Mouse (Mus musculus): ENCODE data around the gene Gpatch1. TPM values are rescaled to one million over a fixed set of nuclear protein-coding genes. Genes with fewer than 3 reads are reported as not detected.
"Not testable (repeated sequence)": the region's sequence is repeated elsewhere in the genome, so short reads cannot be mapped to it uniquely, and the experiment has no call there.

The Gpatch1 gene
- total RNA-seq, 2 experiments from 2014 or later: 26.2 to 39.3 TPM

GRCm38 (mm10) chr7:35333231-35333651 lies 15.0 kb upstream of the Gpatch1 start:
- peak; percentile 8; the same call in 1 of the 2 replicates for ATAC-seq (replicated peaks; ENCODE audit: low FRiP score, low TSS enrichment, poor library complexity, severe bottlenecking)

- no peak for ATAC-seq (replicated peaks; ENCODE audit: low FRiP score, low TSS enrichment, poor library complexity, severe bottlenecking)
Measured at GRCm38 (mm10) chr7:35331590-35331989, 13.3 kb upstream of the Gpatch1 start.

GRCm38 (mm10) chr7:35322732-35323420 lies 4.6 kb upstream of the Gpatch1 start:
- ATAC-seq (replicated peaks; ENCODE audit: low FRiP score, low TSS enrichment, poor library complexity, severe bottlenecking): no peak

GRCm38 (mm10) chr7:35322161-35322560 lies 3.9 kb upstream of the Gpatch1 start:
- ATAC-seq (replicated peaks; ENCODE audit: low FRiP score, low TSS enrichment, poor library complexity, severe bottlenecking): no peak

GRCm38 (mm10) chr7:35319755-35320154 lies 1.5 kb upstream of the Gpatch1 start:
- ATAC-seq (replicated peaks; ENCODE audit: low FRiP score, low TSS enrichment, poor library complexity, severe bottlenecking): no peak

GRCm38 (mm10) chr7:35319221-35319620 lies 981 bp upstream of the Gpatch1 start:
- ATAC-seq (replicated peaks; ENCODE audit: low FRiP score, low TSS enrichment, poor library complexity, severe bottlenecking): not testable (repeated sequence)

GRCm38 (mm10) chr7:35314156-35314555 lies 4.1 kb downstream of the Gpatch1 start:
- no peak for ATAC-seq (replicated peaks; ENCODE audit: low FRiP score, low TSS enrichment, poor library complexity, severe bottlenecking)

GRCm38 (mm10) chr7:35311214-35311613 lies 7.0 kb downstream of the Gpatch1 start:
- ATAC-seq (replicated peaks; ENCODE audit: low FRiP score, low TSS enrichment, poor library complexity, severe bottlenecking): no peak

- ATAC-seq (replicated peaks; ENCODE audit: low FRiP score, low TSS enrichment, poor library complexity, severe bottlenecking): no peak
Measured at GRCm38 (mm10) chr7:35300792-35301191, 17.4 kb downstream of the Gpatch1 start.

GRCm38 (mm10) chr7:35299656-35300055 lies 18.6 kb downstream of the Gpatch1 start:
- ATAC-seq (replicated peaks; ENCODE audit: low FRiP score, low TSS enrichment, poor library complexity, severe bottlenecking): no peak

GRCm38 (mm10) chr7:35297886-35298285 lies 20.4 kb downstream of the Gpatch1 start:
- no peak for ATAC-seq (replicated peaks; ENCODE audit: low FRiP score, low TSS enrichment, poor library complexity, severe bottlenecking)

GRCm38 (mm10) chr7:35295631-35296030 lies 22.6 kb downstream of the Gpatch1 start:
- ATAC-seq (replicated peaks; ENCODE audit: low FRiP score, low TSS enrichment, poor library complexity, severe bottlenecking): no peak

GRCm38 (mm10) chr7:35293464-35293863 lies 24.8 kb downstream of the Gpatch1 start:
- no peak for ATAC-seq (replicated peaks; ENCODE audit: low FRiP score, low TSS enrichment, poor library complexity, severe bottlenecking)

- ATAC-seq (replicated peaks; ENCODE audit: low FRiP score, low TSS enrichment, poor library complexity, severe bottlenecking): no peak
Measured at GRCm38 (mm10) chr7:35278933-35279332, 39.3 kb downstream of the Gpatch1 start.

- no peak for ATAC-seq (replicated peaks; ENCODE audit: low FRiP score, low TSS enrichment, poor library complexity, severe bottlenecking)
Measured at GRCm38 (mm10) chr7:35277433-35277832, 40.8 kb downstream of the Gpatch1 start.

GRCm38 (mm10) chr7:35269443-35270024 lies 48.7 kb downstream of the Gpatch1 start:
- ATAC-seq (replicated peaks; ENCODE audit: low FRiP score, low TSS enrichment, poor library complexity, severe bottlenecking): peak; percentile 83

- 0 out of 2 replicates have a peak, but pooled peaks have one; percentile 44 for ATAC-seq (replicated peaks; ENCODE audit: low FRiP score, low TSS enrichment, poor library complexity, severe bottlenecking)
Measured at GRCm38 (mm10) chr7:35267841-35268240, 50.4 kb downstream of the Gpatch1 start.

- ATAC-seq (replicated peaks; ENCODE audit: low FRiP score, low TSS enrichment, poor library complexity, severe bottlenecking): no peak
Measured at GRCm38 (mm10) chr7:35266666-35267065, 51.6 kb downstream of the Gpatch1 start.

GRCm38 (mm10) chr7:35264746-35265145 lies 53.5 kb downstream of the Gpatch1 start:
- no peak for ATAC-seq (replicated peaks; ENCODE audit: low FRiP score, low TSS enrichment, poor library complexity, severe bottlenecking)

- ATAC-seq (replicated peaks; ENCODE audit: low FRiP score, low TSS enrichment, poor library complexity, severe bottlenecking): no peak
Measured at GRCm38 (mm10) chr7:35263595-35264489, 54.4 kb downstream of the Gpatch1 start.
